Mouse (Mus musculus): ENCODE results near the gene Gsg1l. TPM values are rescaled to one million over a fixed set of nuclear protein-coding genes. Genes with fewer than 3 reads are reported as not detected.

Gsg1l gene
- polyA plus RNA-seq, 1 experiment from 2014 or later, result 6.5 TPM

- no peak overlapping the region for H3K9ac ChIP-seq
- no peaks in the 10 kb centered on the region for H3K9me3 ChIP-seq (replicated peaks)
- H3K27me3 ChIP-seq, result no peaks in the 10 kb centered on the region
- H3K4me3 ChIP-seq, result no peak overlapping the region
- H3K4me2 ChIP-seq (replicated peaks), result no peak overlapping the region
- 39% methylated on average over 9 of the region's 9 CpGs for WGBS
- peak overlapping the region; percentile 66 for H3K27ac ChIP-seq
- H3K4me1 ChIP-seq, result peaks cover 19% of the 10 kb centered on the region
- no peaks in the 10 kb centered on the region for H3K36me3 ChIP-seq
- ATAC-seq (ENCODE audit: low FRiP score), result no peak
Observed at GRCm38 (mm10) chr7:126019321-126019720, 62.9 kb downstream of the Gsg1l start.

GRCm38 (mm10) chr7:126017455-126017854 lies 64.8 kb downstream of the Gsg1l start:
- no peak overlapping the region for H3K4me3 ChIP-seq
- 94% methylated on average over 4 of the region's 4 CpGs for WGBS
- peaks cover 26% of the 10 kb centered on the region for H3K4me1 ChIP-seq
- no peaks in the 10 kb centered on the region for H3K27me3 ChIP-seq
- no peak overlapping the region for H3K27ac ChIP-seq
- H3K9ac ChIP-seq, result no peak overlapping the region
- no peaks in the 10 kb centered on the region for H3K36me3 ChIP-seq
- no peak overlapping the region for H3K4me2 ChIP-seq (replicated peaks)
- ATAC-seq (ENCODE audit: low FRiP score), result no peak
- no peaks in the 10 kb centered on the region for H3K9me3 ChIP-seq (replicated peaks)

GRCm38 (mm10) chr7:126012325-126013021 lies 69.7 kb downstream of the Gsg1l start:
- 68% methylated on average over 11 of the region's 11 CpGs for WGBS
- Histone ChIP-seq H3K4me2 (replicated peaks) (no peak overlapping the region), H3K9ac (0 out of 2 replicates have a peak overlapping the region, but pooled peaks have one; percentile 4), H3K4me3 (no peak overlapping the region), H3K9me3 (replicated peaks) (no peaks in the 10 kb centered on the region), H3K4me1 (peaks cover 43% of the 10 kb centered on the region), H3K36me3 (no peaks in the 10 kb centered on the region), H3K27ac (no peak overlapping the region), H3K27me3 (no peaks in the 10 kb centered on the region)
- ATAC-seq (ENCODE audit: low FRiP score), result no peak

GRCm38 (mm10) chr7:126008789-126009148 lies 73.4 kb downstream of the Gsg1l start:
- Histone ChIP-seq H3K4me3 (no peak overlapping the region), H3K9ac (no peak overlapping the region), H3K4me2 (replicated peaks) (no peak overlapping the region), H3K27ac (peak overlapping the region; percentile 67), H3K36me3 (no peaks in the 10 kb centered on the region), H3K27me3 (no peaks in the 10 kb centered on the region), H3K9me3 (replicated peaks) (no peaks in the 10 kb centered on the region), H3K4me1 (peaks cover 56% of the 10 kb centered on the region)
- 44% methylated on average over 7 of the region's 7 CpGs for WGBS
- peak; percentile 82 for ATAC-seq (ENCODE audit: low FRiP score)

- no peak overlapping the region for H3K4me3 ChIP-seq
- H3K36me3 ChIP-seq, result no peaks in the 10 kb centered on the region
- no peak overlapping the region for H3K9ac ChIP-seq
- peak overlapping the region; percentile 67 for H3K27ac ChIP-seq
- H3K27me3 ChIP-seq, result no peaks in the 10 kb centered on the region
- 55% methylated on average over 4 of the region's 4 CpGs for WGBS
- H3K4me2 ChIP-seq (replicated peaks), result no peak overlapping the region
- no peaks in the 10 kb centered on the region for H3K9me3 ChIP-seq (replicated peaks)
- peak; percentile 36 for ATAC-seq (ENCODE audit: low FRiP score)
- peaks cover 56% of the 10 kb centered on the region for H3K4me1 ChIP-seq
Observed at GRCm38 (mm10) chr7:126008139-126008788, 73.9 kb downstream of the Gsg1l start.

- H3K36me3 ChIP-seq, result no peaks in the 10 kb centered on the region
- H3K27me3 ChIP-seq, result no peaks in the 10 kb centered on the region
- peaks cover 52% of the 10 kb centered on the region for H3K4me1 ChIP-seq
- WGBS, result 57% methylated on average over 10 of the region's 10 CpGs
- H3K27ac ChIP-seq, result 0 out of 2 replicates have a peak overlapping the region, but pooled peaks have one; percentile 35
- no peaks in the 10 kb centered on the region for H3K9me3 ChIP-seq (replicated peaks)
- no peak overlapping the region for H3K4me2 ChIP-seq (replicated peaks)
- H3K4me3 ChIP-seq, result no peak overlapping the region
- no peak overlapping the region for H3K9ac ChIP-seq
- no peak for ATAC-seq (ENCODE audit: low FRiP score)
Observed at GRCm38 (mm10) chr7:126007132-126007910, 74.9 kb downstream of the Gsg1l start.

- H3K36me3 ChIP-seq, result no peaks in the 10 kb centered on the region
- H3K9ac ChIP-seq, result no peak overlapping the region
- H3K4me1 ChIP-seq, result peaks cover 50% of the 10 kb centered on the region
- peak overlapping the region; percentile 23; the same call in 1 of the 2 replicates for H3K27ac ChIP-seq
- no peaks in the 10 kb centered on the region for H3K27me3 ChIP-seq
- ATAC-seq (ENCODE audit: low FRiP score), result no peak
- H3K9me3 ChIP-seq (replicated peaks), result no peaks in the 10 kb centered on the region
- WGBS, result 42% methylated on average over 5 of the region's 5 CpGs
- no peak overlapping the region for H3K4me3 ChIP-seq
- no peak overlapping the region for H3K4me2 ChIP-seq (replicated peaks)
Observed at GRCm38 (mm10) chr7:126005274-126005673, 76.9 kb downstream of the Gsg1l start.

- Histone ChIP-seq H3K27me3 (no peaks in the 10 kb centered on the region), H3K4me1 (peaks cover 22% of the 10 kb centered on the region), H3K4me3 (no peak overlapping the region), H3K36me3 (no peaks in the 10 kb centered on the region), H3K9ac (no peak overlapping the region), H3K4me2 (replicated peaks) (no peak overlapping the region), H3K27ac (no peak overlapping the region), H3K9me3 (replicated peaks) (no peaks in the 10 kb centered on the region)
- 44% methylated on average over 5 of the region's 5 CpGs for WGBS
- ATAC-seq (ENCODE audit: low FRiP score), result no peak
Observed at GRCm38 (mm10) chr7:126001683-126002082, 80.5 kb downstream of the Gsg1l start.

GRCm38 (mm10) chr7:125999921-126000320 lies 82.3 kb downstream of the Gsg1l start:
- peaks cover 17% of the 10 kb centered on the region for H3K4me1 ChIP-seq
- H3K27me3 ChIP-seq, result no peaks in the 10 kb centered on the region
- no peak overlapping the region for H3K27ac ChIP-seq
- ATAC-seq (ENCODE audit: low FRiP score), result no peak
- H3K4me2 ChIP-seq (replicated peaks), result no peak overlapping the region
- H3K9me3 ChIP-seq (replicated peaks), result no peaks in the 10 kb centered on the region
- 94% methylated on average over 3 of the region's 3 CpGs for WGBS
- no peaks in the 10 kb centered on the region for H3K36me3 ChIP-seq
- H3K9ac ChIP-seq, result no peak overlapping the region
- no peak overlapping the region for H3K4me3 ChIP-seq

- H3K4me3 ChIP-seq, result no peak overlapping the region
- no peak overlapping the region for H3K4me2 ChIP-seq (replicated peaks)
- no peaks in the 10 kb centered on the region for H3K27me3 ChIP-seq
- no peak for ATAC-seq (ENCODE audit: low FRiP score)
- H3K27ac ChIP-seq, result no peak overlapping the region
- whole genome bisulfite sequencing, result 94% methylated on average over 1 of the region's 1 CpGs
- no peak overlapping the region for H3K9ac ChIP-seq
- no peaks in the 10 kb centered on the region for H3K36me3 ChIP-seq
- H3K9me3 ChIP-seq (replicated peaks), result no peaks in the 10 kb centered on the region
- H3K4me1 ChIP-seq, result peaks cover 10% of the 10 kb centered on the region
Observed at GRCm38 (mm10) chr7:125996151-125996550, 86.1 kb downstream of the Gsg1l start.

GRCm38 (mm10) chr7:125992356-125992891 lies 89.8 kb downstream of the Gsg1l start:
- H3K9me3 ChIP-seq (replicated peaks), result no peaks in the 10 kb centered on the region
- no peak overlapping the region for H3K9ac ChIP-seq
- no peak overlapping the region for H3K4me2 ChIP-seq (replicated peaks)
- no peak overlapping the region for H3K4me3 ChIP-seq
- H3K36me3 ChIP-seq, result no peaks in the 10 kb centered on the region
- 60% methylated on average over 6 of the region's 6 CpGs for WGBS
- no peak for ATAC-seq (ENCODE audit: low FRiP score)
- 0 out of 2 replicates have a peak overlapping the region, but pooled peaks have one; percentile 55 for H3K27ac ChIP-seq
- H3K27me3 ChIP-seq, result 0 out of 2 replicates have a peak, but pooled peaks cover 1% of the 10 kb centered on the region
- H3K4me1 ChIP-seq, result peaks cover 18% of the 10 kb centered on the region

GRCm38 (mm10) chr7:125991846-125992245 lies 90.4 kb downstream of the Gsg1l start:
- H3K4me2 ChIP-seq (replicated peaks), result no peak overlapping the region
- ATAC-seq (ENCODE audit: low FRiP score), result peak; percentile 36

More at GRCm38 (mm10) chr7:125991846-125992245, 90.4 kb downstream of the Gsg1l start:
- H3K4me3 ChIP-seq, result no peak overlapping the region
- 20% methylated on average over 2 of the region's 2 CpGs for WGBS
- H3K27ac ChIP-seq, result peak overlapping the region; percentile 55; the same call in 1 of the 2 replicates
- no peaks in the 10 kb centered on the region for H3K36me3 ChIP-seq
- 0 out of 2 replicates have a peak, but pooled peaks cover 5% of the 10 kb centered on the region for H3K27me3 ChIP-seq
- H3K9ac ChIP-seq, result no peak overlapping the region
- peaks cover 23% of the 10 kb centered on the region for H3K4me1 ChIP-seq
- H3K9me3 ChIP-seq (replicated peaks), result no peaks in the 10 kb centered on the region

Data from hindbrain, embryonic 12.5 days (tissue).